Mouse (Mus musculus) right cerebral cortex, adult 2 months (tissue): ENCODE measurements around the gene Nt5c.
"Not testable (repeated sequence)": the region's sequence is repeated elsewhere in the genome, so short reads cannot be mapped to it uniquely, and the experiment has no call there.

Experiments used
- DNase-seq, 2 experiments: peaks; one replicate each; pipeline ENCODE4 v3.0.0; 2021 to 2022; ENCODE audit warnings: low spot score in 2 of 2

The Nt5c gene

GRCm38 (mm10) chr11:115472183-115472582, 19.5 kb downstream of the Nt5c start:
- DNase-seq = no peak

- no peak for DNase-seq
These were observed 24.4 kb downstream of the Nt5c start for GRCm38 (mm10) chr11:115467217-115467618.

DNA sequence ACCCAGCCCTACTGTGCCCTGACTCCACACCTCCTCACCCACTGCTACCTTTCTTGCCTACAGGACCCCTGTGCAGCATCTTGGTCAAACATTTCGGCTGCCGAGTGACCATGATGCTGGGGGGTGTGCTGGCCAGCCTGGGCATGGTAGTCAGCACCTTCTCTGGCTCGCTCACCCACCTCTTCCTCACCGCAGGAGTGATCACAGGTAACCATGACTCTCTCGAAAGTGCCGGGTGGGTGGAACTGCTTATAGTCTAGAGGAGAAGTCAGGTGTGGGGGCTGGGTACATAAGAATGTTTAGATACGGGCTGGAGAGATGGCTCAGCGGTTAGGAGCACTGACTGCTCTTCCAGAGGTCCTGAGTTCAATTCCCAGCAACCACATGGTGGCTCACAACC, 26.8 kb downstream of the Nt5c start:
- no peak for DNase-seq

GRCm38 (mm10) chr11:115463397-115463796, 28.3 kb downstream of the Nt5c start:
- DNase-seq = no peak

DNA sequence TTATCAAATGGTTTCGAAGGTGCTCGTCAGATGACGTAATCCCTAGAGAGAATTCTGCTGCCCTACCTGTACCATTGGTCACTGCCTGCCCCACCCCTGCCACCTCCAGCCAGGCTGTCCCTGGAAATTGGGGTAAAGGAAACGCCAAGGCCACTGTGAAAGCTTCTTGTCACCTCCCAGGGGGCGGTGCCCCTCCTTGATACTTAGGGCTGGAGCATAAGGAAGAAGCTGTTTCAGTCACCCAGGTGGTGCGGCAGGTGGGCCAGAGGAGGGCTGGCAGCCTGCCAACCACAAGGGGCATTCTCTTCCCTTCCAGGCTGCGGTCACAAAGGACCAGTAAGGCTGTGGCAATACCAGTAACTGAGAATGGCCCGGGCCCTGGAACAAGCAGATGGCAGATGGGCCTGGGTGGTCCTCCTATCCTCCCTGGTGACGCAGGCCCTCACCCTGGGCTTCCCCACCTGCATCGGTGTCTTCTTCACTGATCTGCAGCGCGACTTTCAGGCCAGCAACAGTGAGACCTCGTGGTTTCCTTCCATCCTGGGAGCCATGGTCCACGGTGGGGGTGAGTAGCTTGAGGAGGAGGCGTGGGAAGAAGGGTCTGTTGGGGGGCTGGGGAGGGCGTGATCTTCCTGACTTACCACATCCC, 29.3 kb downstream of the Nt5c start, which contains the start of gene Slc16a5:
Slc16a5 (plus strand) TSS at position 232 of the 649 bp plus-strand sequence.
- DNase-seq = no peak

DNA sequence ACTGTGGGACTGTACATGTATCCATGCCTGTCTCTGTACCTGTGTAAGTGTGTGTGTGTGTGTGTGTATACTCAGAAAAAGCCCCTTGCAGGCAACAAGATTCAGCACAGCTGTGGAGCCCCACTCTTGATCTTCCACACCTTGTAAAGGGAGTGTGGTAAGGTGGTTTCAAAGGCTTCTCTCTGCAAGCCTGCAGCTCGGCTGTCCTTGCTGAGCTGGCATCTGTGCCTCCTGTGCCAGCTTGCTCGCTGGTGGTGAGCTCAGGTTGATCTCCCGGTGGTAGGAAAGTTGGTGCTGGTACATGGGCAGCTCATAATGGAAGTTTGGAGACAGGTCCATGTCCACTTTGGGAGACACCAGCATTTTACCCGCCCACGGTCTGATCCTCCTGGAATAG, 29.8 kb downstream of the Nt5c start:
- DNase-seq = no peak

GRCm38 (mm10) chr11:115460976-115461375, 30.7 kb downstream of the Nt5c start:
- DNase-seq = no peak

DNA sequence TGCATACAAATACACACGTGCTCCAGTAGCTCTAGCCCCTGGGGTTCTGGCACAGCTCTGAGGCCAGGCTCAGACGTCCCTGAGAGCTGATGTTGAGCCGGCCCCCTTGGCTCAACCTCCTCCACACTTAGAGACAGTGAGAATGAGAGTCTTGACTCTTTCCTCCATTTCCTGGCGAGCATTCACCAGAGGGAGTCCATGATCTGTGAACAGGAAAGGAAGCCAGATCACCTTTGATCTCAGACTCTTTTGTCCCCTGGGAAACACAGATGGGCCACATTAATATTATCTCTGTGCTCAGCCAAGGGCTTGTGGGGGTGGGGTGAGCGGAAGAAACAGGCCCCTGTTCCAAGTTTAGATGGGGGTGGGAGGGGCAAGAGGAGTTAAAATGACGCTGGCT, 34.3 kb downstream of the Nt5c start:
- no peak for DNase-seq

- no peak for DNase-seq
These were observed 35.5 kb downstream of the Nt5c start for GRCm38 (mm10) chr11:115456182-115456581.

- DNase-seq = no peak
These were observed 36.0 kb downstream of the Nt5c start for GRCm38 (mm10) chr11:115455619-115456018.

- DNase-seq = not testable (repeated sequence)
These were observed 36.8 kb downstream of the Nt5c start for GRCm38 (mm10) chr11:115454822-115455221.

DNA sequence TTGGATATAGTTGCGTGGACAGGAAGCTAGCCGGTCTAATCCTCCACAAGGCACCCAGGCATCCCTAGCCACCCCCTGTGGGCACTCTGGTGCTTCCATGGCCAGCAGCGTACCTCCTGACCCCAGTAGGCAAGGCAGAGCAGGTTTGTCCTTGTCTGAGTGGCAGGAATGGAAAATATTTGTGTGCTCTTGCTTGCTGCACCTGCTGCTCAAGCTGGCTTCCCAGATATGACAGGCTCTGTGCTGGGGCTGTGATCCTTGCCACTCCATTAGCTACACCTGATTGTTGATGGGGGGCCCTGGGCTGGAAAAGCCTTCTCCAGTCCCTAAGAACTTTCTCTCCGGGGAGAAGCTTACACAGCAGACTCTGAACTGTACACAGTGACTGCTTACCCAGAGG, 38.4 kb downstream of the Nt5c start:
- DNase-seq = no peak

- no peak for DNase-seq
These were observed 39.3 kb downstream of the Nt5c start for GRCm38 (mm10) chr11:115452281-115452860.

DNA sequence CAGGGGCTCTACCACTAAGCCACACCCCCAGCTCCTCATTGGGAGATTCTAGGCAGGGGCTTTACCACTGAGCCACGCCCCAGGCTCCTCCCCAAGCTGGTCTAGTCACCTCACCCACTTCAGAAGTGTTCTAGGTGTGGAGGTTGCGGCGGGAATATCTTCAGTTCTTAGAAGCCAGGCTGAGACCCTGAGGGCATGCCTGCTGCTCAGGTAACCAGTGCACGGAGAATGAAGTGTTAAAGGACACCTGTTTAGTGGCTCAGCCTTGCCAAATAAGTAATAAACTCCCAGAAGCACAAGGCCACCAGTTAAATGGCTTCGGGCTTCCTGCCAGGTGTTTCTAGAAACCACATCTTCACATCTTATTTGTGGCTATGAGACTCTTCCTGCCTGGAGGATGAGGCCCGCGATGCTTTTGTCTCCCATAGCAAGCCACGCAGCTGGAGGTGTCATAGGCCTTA, 39.9 kb downstream of the Nt5c start:
- DNase-seq = no peak

- DNase-seq = no peak
These were observed 41.5 kb downstream of the Nt5c start for GRCm38 (mm10) chr11:115450176-115450575.

DNA sequence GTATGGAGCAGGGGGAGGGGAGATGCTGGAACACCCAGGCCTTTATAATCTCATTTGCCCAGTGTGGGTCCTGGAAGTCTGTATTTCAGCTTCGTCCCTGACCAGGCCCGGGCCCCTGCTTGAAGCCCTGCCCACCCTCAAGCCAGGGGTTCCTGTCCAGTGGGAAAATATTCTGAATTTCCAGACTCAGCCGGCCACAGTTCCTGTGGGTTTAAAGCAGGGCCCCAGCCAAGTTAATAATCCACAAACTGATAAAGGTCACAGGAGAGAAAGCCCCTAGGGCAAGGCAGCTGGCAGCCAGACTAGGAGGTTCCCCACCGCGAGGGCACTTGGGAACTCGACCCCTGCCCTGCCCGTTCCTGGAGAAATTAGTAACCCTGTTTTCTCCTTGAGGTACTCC, 42.7 kb downstream of the Nt5c start:
- DNase-seq = no peak

- no peak for DNase-seq
These were observed 43.6 kb downstream of the Nt5c start for GRCm38 (mm10) chr11:115448075-115448474.

DNA sequence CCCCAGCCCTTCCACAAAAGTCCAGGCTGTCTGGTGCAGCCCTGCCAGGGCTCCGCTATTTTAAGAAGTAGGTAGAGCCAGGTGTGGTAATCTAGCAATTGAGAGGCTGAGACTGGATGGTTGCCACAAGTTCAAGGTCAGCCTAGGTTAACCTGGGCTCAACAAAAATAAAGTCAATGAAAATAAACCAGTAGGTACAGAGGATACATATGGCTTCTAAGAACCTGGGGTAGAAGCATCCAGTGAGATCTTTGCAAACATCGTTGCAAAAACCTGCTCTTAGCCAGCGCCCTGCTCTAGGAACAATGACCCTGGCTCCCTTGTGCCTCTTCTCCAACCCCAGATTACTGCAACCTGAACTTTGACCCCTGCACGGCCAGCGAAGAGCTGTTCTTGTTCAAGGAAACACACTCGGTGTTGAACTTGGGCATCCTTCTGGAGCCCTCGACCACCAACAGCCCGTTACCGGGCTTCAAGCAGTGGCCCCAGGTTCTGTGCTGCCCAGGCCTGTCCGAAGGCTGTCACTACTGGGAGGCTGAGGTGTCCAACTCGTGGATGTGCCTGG, 44.3 kb downstream of the Nt5c start:
- no peak for DNase-seq

DNA sequence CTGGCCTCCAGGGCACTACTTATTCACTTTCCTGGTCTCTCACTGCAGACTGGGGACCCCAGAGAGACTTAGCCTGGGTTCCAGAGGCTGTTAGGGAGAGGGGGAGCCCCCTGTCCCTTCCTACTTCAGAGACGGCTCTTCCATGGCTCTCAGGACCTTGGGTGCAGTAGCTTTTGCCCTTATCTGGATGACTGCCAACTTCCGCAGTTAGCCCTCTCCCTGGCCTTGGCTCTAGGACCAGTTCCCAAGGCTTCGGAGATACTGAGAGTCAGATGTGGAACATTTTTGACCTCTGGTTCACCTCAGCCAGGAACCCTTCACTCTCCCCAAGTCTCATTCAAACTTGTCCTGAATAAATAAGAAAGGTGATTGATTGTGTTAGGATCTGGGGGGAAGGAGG, 44.8 kb downstream of the Nt5c start:
- DNase-seq = no peak

DNA sequence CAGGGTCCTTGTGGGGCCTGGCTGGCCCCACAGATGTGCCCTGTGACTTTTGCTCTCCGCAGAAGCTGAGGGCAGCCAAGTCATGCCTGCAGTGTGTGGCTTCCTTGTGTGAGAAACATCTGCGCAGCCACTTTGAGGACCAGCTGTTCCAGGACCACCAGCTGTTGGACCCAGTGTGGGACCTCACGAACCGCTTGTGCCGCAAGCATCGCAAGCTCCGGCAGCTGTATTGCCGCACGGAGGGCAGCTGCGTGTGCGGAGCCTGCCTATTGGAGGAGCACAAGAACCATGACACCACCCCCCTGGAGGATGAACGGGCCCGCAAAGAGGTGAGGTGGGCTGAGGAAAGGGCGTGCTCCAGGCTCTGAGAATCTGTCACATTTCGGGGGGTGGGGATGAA, 50.2 kb downstream of the Nt5c start:
- DNase-seq = no peak
